In the genomic region with DNA sequence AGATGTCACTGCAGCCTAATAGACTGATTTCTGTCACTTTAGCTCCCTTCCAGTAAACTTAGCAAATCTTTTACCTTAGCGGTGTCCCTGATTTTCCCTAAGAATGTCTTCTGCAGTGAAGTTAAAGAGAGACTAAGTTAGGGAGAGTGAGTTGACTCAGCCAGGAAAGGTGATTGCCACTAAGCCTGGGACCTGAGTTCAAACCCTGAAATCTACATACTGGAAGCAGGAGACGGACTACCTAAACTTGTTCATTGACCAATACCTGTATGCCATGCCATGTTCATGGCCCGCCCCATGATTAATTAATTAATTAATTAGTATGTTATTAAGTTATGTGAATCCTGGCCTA, we compare ENCODE assay signal across 8 mouse cellular contexts. TPM values are rescaled to one million over a fixed set of nuclear protein-coding genes. Genes with fewer than 3 reads are reported as not detected.
DNase-seq lines count a peak whose midpoint lies in the region; ATAC-seq and TF ChIP-seq lines count a peak whose summit lies in the region.

No protein-coding gene starts in this region.

- TF ChIP-seq POLR2A in CH12.LX (IDR thresholded peaks at IDR 0.05; ENCODE audit: low read depth, low read length) = no peak

- peak; percentile 49 for ATAC-seq in kidney, embryonic 14.5 days (ENCODE audit: low FRiP score, low TSS enrichment)
- peak; percentile 58; the same call in 1 of the 2 replicates for ATAC-seq in neural tube, embryonic 14.5 days (ENCODE audit: low read depth)

- H3K4me2 ChIP-seq in CH12.LX (ENCODE audit: insufficient read depth, low read depth, poor library complexity, severe bottlenecking) = no peak overlapping the region
- H3K4me2 ChIP-seq in kidney, embryonic 14.5 days (replicated peaks; ENCODE audit: low read depth, low read length) = no peak overlapping the region
- H3K4me2 ChIP-seq in neural tube, embryonic 14.5 days (ENCODE audit: low read depth, low read length) = no peak overlapping the region

- 59% methylated on average over 3 of the region's 3 CpGs for WGBS in kidney, embryonic 14.5 days
- WGBS in neural tube, embryonic 14.5 days = 57% methylated on average over 3 of the region's 3 CpGs

- TF ChIP-seq CTCF in CH12.LX (conservative IDR thresholded peaks at IDR 0.05 in 1 of 2, IDR thresholded peaks at IDR 0.05 in 1 of 2; ENCODE audit: low read depth in 2 of 2, low read length in 2 of 2) = peak in 1 of 2 experiments; percentile 86; a peak in 2 of 4 replicates

- TF ChIP-seq EP300 in CH12.LX (IDR thresholded peaks at IDR 0.05; ENCODE audit: low read length) = no peak

- H3K4me1 ChIP-seq in CH12.LX (ENCODE audit: control insufficient read depth in 1 of 2, insufficient read depth in 2 of 2) = no peaks in the 10 kb centered on the region
- H3K4me1 ChIP-seq in kidney, embryonic 14.5 days (ENCODE audit: control insufficient read depth, insufficient read depth, low read length) = no peaks in the 10 kb centered on the region
- H3K4me1 ChIP-seq in neural tube, embryonic 14.5 days (ENCODE audit: control insufficient read depth, insufficient read depth, low read length) = no peaks in the 10 kb centered on the region

- H3K36me3 ChIP-seq in CH12.LX (replicated peaks in 1 of 2; ENCODE audit: control insufficient read depth in 1 of 2, insufficient read depth in 1 of 2, low read length in 1 of 2) = peaks cover 0 to 3% of the 10 kb centered on the region in 2 experiments
- no peaks in the 10 kb centered on the region for H3K36me3 ChIP-seq in kidney, embryonic 14.5 days (ENCODE audit: control insufficient read depth, insufficient read depth, low read length)
- H3K36me3 ChIP-seq in neural tube, embryonic 14.5 days (ENCODE audit: control insufficient read depth, insufficient read depth, low read length) = no peaks in the 10 kb centered on the region

- no peaks in the 10 kb centered on the region for H3K27me3 ChIP-seq in CH12.LX (replicated peaks)
- H3K27me3 ChIP-seq in kidney, embryonic 14.5 days (ENCODE audit: control insufficient read depth, insufficient read depth, low read length) = no peaks in the 10 kb centered on the region
- no peaks in the 10 kb centered on the region for H3K27me3 ChIP-seq in neural tube, embryonic 14.5 days (ENCODE audit: control insufficient read depth, insufficient read depth, low read length)

- H3K9me3 ChIP-seq in CH12.LX (replicated peaks; ENCODE audit: low read length) = no peaks in the 10 kb centered on the region
- H3K9me3 ChIP-seq in kidney, embryonic 14.5 days (ENCODE audit: control insufficient read depth, low read length) = no peaks in the 10 kb centered on the region
- no peaks in the 10 kb centered on the region for H3K9me3 ChIP-seq in neural tube, embryonic 14.5 days (ENCODE audit: control insufficient read depth, low read length)

- H3K79me2 ChIP-seq in CH12.LX (replicated peaks; ENCODE audit: control insufficient read depth, extremely low read depth, insufficient read depth, poor library complexity, severe bottlenecking) = no peaks in the 10 kb centered on the region

- intact Hi-C loops in heart, postnatal 25 days (cut with DNase I) = loop anchor here (1.0 to 10.0 kb wide), 3 partner anchors 293 to 721 kb away; no protein-coding TSS in a partner anchor

- dilution Hi-C loops in CH12.LX (cut with MboI; ENCODE audit: extremely low pct_ligation_motif_present, extremely low pct_unique_long_range_greater_than_20kb, low sequenced_read_pairs) = no loop called here

- TF ChIP-seq RAD21 in CH12.LX (IDR thresholded peaks at IDR 0.05; ENCODE audit: low read depth, low read length) = peak; percentile 97

- H3K9ac ChIP-seq in CH12.LX (ENCODE audit: insufficient read depth, low read depth) = no peak overlapping the region
- H3K9ac ChIP-seq in kidney, embryonic 14.5 days (ENCODE audit: low read depth, low read length) = no peak overlapping the region
- H3K9ac ChIP-seq in neural tube, embryonic 14.5 days (replicated peaks; ENCODE audit: low read depth, low read length) = no peak overlapping the region

- peak; percentile 44 for DNase-seq in heart, adult 8-10 months (ENCODE audit: low spot score)
- no peak for DNase-seq in heart, postnatal 25 days (ENCODE audit: low spot score)
- peak; percentile 66 for DNase-seq in CH12.LX (ENCODE audit: extremely low read depth)
- DNase-seq in embryo, embryonic 10 days (ENCODE audit: low spot score) = peak; percentile 72
- DNase-seq in right cerebral cortex, postnatal 25 days = no peak
- no peak for DNase-seq in urinary bladder, postnatal 36 days (ENCODE audit: low spot score in 2 of 2)

- in situ Hi-C loops in CH12.LX (cut with MboI; ENCODE audit: low pct_ligation_motif_present, low pct_unique_long_range_greater_than_20kb, low sequenced_read_pairs) = loop anchor here (25.0 kb wide), 1 partner anchor 278 kb away; no protein-coding TSS in a partner anchor

- H3K27ac ChIP-seq in CH12.LX (ENCODE audit: insufficient read depth, low read depth) = no peak overlapping the region
- H3K27ac ChIP-seq in kidney, embryonic 14.5 days (ENCODE audit: low read depth, low read length) = no peak overlapping the region
- no peak overlapping the region for H3K27ac ChIP-seq in neural tube, embryonic 14.5 days (ENCODE audit: low read depth, low read length)

- no peak overlapping the region for H3K4me3 ChIP-seq in CH12.LX (replicated peaks in 1 of 3; ENCODE audit: low read depth in 2 of 3, low read length in 2 of 3, poor library complexity in 1 of 3)
- H3K4me3 ChIP-seq in kidney, embryonic 14.5 days (ENCODE audit: low read length) = no peak overlapping the region
- no peak overlapping the region for H3K4me3 ChIP-seq in neural tube, embryonic 14.5 days (ENCODE audit: low read depth, low read length)

TF ChIP-seq in CH12.LX, 34 proteins besides CTCF, POLR2A, EP300 and RAD21:
- TF ChIP-seq USF2 (conservative IDR thresholded peaks at IDR 0.05; ENCODE audit: low read depth, low read length) = no peak
- no peak for TF ChIP-seq MXI1 (IDR thresholded peaks at IDR 0.05; ENCODE audit: low read depth, low read length)
- TF ChIP-seq SIN3A (IDR thresholded peaks at IDR 0.05; ENCODE audit: low read length) = 0 out of 2 replicates have a peak, but pooled peaks have one; percentile 26
- peak; percentile 52; the same call in 1 of the 2 replicates for TF ChIP-seq ZC3H11A (IDR thresholded peaks at IDR 0.05; ENCODE audit: low read depth, low read length)
- no peak for TF ChIP-seq MAX (IDR thresholded peaks at IDR 0.05; ENCODE audit: low read length)
- TF ChIP-seq E2F4 (IDR thresholded peaks at IDR 0.05; ENCODE audit: insufficient replicate concordance, low read depth, low read length) = no peak
- peak; percentile 84 for TF ChIP-seq SMC3 (IDR thresholded peaks at IDR 0.05; ENCODE audit: low read depth, low read length)
- no peak for TF ChIP-seq KAT2A (IDR thresholded peaks at IDR 0.05; ENCODE audit: insufficient replicate concordance, low read length)
- TF ChIP-seq RCOR1 (conservative IDR thresholded peaks at IDR 0.05; ENCODE audit: low read depth, low read length) = no peak
- no peak for TF ChIP-seq USF1 (IDR thresholded peaks at IDR 0.05; ENCODE audit: low read depth, low read length)
- TF ChIP-seq JUND (conservative IDR thresholded peaks at IDR 0.05; ENCODE audit: low read depth, low read length) = 0 out of 2 replicates have a peak, but pooled peaks have one; percentile 24
- no peak for TF ChIP-seq PAX5 (IDR thresholded peaks at IDR 0.05; ENCODE audit: low read length)
- no peak for TF ChIP-seq BHLHE40 (IDR thresholded peaks at IDR 0.05; ENCODE audit: low read depth, low read length)
- TF ChIP-seq IRF4 (IDR thresholded peaks at IDR 0.05; ENCODE audit: low read depth, low read length) = no peak
- TF ChIP-seq ZNF384 (IDR thresholded peaks at IDR 0.05; ENCODE audit: low read depth, low read length) = no peak; the same call in 1 of the 2 replicates
- TF ChIP-seq MAFK (IDR thresholded peaks at IDR 0.05; ENCODE audit: insufficient replicate concordance, low read length) = no peak
TF ChIP-seq in CH12.LX: peak in this region for 4.

RNA-seq across cellular contexts. Expression of a gene that starts 26.6 kb away (rescaled TPM):
- 10 to 100 TPM; 13.1 to 17.8 (median 15.4) TPM for total RNA-seq in heart, adult 8-10 months (2022)
- total RNA-seq in heart, postnatal 25 days (2021) = 10 to 100 TPM; 13.2 to 14.9 TPM
- total RNA-seq in CH12.LX (2012; rRNA removed) (7.2 and 8.1 TPM in 2 replicates), CH12.LX (2014; rRNA removed) (11.2 and 11.9 TPM in 2 replicates)
- polyA plus RNA-seq in CH12.LX (2012; ENCODE audit: insufficient read length, low read depth) = 7.8 and 12.0 TPM in 2 replicates
- polyA plus RNA-seq in kidney, embryonic 14.5 days (2014; fragmentation: Nextera tagmentation; extraction: Ambion mirVana) = 13.1 and 21.8 TPM in 2 replicates
- 45.8 and 49.3 TPM in 2 replicates for polyA plus RNA-seq in neural tube, embryonic 14.5 days (2014; fragmentation: Nextera tagmentation; extraction: Ambion mirVana)

RNA-seq across cellular contexts. Expression of a gene that starts 26.6 kb away (rescaled TPM):
- total RNA-seq in heart, adult 8-10 months (2022) = 10 to 100 TPM; 10.0 to 17.4 (median 10.9) TPM
- 10 to 100 TPM; 14.9 to 18.7 TPM for total RNA-seq in heart, postnatal 25 days (2021)
- total RNA-seq in CH12.LX (2012; rRNA removed) (15.0 and 18.8 TPM in 2 replicates), CH12.LX (2014; rRNA removed) (20.8 and 25.3 TPM in 2 replicates)
- 32.8 and 38.9 TPM in 2 replicates for polyA plus RNA-seq in CH12.LX (2012; ENCODE audit: insufficient read length, low read depth)
- 22.6 and 34.2 TPM in 2 replicates for polyA plus RNA-seq in kidney, embryonic 14.5 days (2014; fragmentation: Nextera tagmentation; extraction: Ambion mirVana)
- 19.2 and 20.5 TPM in 2 replicates for polyA plus RNA-seq in neural tube, embryonic 14.5 days (2014; fragmentation: Nextera tagmentation; extraction: Ambion mirVana)

Comparison
In these comparisons a context has a peak if more than half of its experiments do, and no peak if none do; other contexts are left out.
1. DNase-seq: peak in heart, adult 8-10 months (single experiment), CH12.LX (single experiment) and embryo, embryonic 10 days (single experiment); none in heart, postnatal 25 days (single experiment), right cerebral cortex, postnatal 25 days (single experiment) and urinary bladder, postnatal 36 days (0 of 2).